Mouse (Mus musculus) lung, postnatal 14 days (tissue): ENCODE data around the gene Trpv4.

Experiments used
- DNase-seq: peaks from one replicate; pipeline ENCODE4 v3.0.0; 2021

Trpv4 gene

DNA sequence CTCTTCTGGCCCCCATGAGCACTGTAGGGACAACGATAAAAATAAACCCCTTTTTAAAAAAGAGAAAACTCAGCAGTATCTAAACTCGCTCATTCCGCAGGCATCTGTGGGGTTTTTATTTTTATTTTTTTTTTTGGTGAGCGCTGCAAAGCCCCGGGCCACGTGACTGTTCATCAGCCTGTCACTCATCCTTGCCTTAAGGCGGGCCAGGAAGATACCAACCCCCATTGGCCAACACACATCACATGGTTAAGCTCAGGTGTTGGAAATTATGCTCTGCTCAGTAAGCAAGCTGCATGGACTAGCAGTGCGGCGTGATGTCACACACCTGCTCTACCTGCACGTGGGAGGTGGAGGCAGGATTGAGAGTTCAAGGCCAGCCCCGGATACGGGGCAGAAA is 40.4 kb downstream of the Trpv4 start:
- no peak for DNase-seq

DNA sequence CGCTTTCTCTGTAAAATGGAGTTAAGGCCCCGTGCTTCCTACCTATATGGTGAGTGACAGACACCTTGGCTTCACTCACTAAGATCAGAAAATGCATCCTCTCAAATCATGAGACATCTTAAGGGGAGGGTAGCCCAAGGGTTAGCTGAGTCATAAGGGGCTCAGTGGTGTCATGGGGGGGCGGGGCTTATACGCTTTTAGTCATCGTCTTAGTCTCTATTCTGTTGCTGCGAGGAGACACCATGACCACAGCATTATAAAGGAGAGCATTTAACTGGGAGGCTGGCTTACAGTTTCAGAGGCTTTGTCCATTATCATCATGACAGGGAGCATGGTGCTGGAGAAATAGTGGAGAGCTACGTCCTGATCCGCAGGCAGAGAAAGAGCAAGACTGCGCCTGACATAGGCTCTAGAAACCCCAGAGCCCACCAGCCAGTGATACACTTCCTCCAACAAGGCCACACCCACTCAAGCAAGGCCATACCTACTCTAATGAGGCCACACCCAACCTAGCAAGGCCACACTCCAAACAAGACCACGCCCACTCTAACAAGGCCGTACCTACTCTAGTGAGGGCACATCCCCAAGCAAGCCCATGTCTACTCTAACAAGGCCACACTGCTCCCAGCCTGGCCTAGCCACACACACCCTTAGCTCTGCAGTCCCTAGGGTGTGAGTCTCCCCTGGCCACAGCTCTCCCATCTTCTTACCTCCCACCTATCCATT is 41.7 kb downstream of the Trpv4 start:
- DNase-seq = no peak

DNA sequence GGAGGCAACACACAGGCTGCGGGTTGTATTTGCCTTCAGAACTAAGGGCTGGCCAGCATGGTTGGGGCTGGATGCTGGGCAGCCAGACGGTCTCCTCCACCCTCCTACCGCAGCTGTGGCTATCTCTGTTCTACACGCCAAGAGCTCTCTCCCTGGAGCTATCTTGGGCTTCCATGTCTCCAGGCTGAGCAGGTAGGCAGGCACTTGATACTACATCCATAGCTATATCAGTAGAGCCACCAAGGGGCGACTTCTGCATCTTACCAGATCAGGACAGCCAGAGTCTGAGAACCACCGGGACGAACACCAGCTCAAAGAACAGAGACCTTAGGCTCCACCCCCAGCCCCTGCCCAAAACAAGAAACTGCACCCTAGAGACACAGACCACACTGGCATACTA is 43.4 kb downstream of the Trpv4 start:
- no peak for DNase-seq

DNA sequence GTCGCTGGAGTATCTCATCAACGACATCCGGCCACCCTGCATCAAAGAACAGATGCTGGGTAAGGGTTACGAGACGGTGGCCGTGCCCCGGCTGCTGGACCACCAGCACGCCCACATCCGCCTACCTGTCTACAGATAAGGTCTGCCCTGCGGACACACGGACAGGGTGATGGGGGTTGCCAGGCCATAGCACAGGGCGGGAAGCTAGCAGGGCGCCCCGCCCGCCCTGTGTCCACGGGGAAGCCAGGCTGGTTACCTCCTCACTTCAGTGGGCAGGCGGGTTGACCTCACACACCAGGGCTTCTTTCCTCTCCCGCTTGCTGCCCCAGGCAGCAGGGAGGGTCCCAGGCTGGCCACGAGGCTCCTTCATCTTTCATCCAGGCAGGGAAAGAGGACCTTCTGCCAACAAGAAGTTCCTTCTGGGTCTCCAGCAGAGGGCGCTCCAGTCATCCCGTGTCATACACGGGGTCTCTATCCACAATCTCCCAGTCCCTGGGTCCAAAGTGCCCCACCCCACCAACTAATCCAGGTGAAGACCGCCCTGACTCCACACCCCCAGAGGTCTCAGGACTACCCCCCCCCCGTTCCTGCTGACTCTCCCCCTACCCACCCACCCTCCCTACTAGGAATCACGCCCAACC is 46.1 kb downstream of the Trpv4 start:
- DNase-seq = peak; percentile 45

DNA sequence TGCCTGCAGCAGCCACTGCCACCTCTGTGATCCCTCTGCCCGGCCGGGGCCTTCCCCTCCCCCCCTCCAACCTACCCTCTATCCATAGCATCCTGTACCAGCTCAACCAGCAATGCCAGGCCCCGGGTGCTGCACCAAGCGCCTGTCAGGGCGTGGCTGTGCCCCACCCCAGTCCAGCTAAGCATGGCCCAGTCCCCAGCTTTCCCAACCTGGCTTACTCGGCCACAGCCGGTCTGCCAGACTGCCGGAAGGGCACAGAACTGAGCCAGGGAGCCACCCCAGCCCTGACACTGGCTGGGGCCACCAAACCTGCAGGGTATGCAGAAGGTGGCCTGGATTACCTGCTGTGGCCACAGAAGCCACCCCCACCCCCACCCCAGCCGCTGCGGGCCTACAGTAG is 47.0 kb downstream of the Trpv4 start:
- DNase-seq = no peak

DNA sequence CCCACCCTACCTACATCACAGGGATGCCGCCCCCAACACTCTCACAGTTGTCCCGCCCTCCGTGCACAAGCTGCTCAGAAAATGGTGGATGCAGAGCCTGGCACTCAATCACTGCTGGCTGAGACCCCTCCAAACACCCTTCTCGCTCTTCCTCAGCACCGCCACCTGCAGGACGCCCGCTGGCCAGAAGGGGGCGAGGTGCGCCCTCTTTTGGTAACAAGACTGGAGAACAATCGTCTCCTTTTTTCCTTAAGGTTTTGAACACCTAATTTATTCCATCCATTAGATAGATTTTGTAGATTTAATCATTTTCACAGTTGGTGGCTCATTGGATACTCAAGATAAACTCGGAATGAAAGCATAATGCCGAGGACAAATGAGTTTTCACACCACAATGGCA is 49.7 kb downstream of the Trpv4 start:
- peak; percentile 87 for DNase-seq

DNA sequence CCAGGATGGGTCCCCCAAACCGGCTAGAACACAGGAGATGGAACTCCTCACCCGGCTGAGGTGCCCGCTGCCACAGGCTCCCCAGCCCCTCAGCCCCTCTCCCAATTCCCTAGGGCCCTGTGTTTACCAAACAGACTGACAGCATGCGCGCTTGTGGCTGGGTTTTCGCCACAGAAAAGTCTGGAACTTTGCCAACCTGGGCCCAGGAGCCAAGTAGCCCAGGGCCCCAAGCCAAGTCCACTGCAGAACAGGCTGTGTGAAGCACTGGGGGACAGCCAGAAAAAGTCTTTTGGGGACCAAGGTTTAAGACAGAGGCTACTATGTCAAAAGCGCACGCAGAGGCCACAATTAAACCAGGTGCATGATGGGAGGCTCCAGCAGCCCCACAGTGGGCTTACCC is 50.6 kb downstream of the Trpv4 start:
- peak; percentile 76 for DNase-seq

DNA sequence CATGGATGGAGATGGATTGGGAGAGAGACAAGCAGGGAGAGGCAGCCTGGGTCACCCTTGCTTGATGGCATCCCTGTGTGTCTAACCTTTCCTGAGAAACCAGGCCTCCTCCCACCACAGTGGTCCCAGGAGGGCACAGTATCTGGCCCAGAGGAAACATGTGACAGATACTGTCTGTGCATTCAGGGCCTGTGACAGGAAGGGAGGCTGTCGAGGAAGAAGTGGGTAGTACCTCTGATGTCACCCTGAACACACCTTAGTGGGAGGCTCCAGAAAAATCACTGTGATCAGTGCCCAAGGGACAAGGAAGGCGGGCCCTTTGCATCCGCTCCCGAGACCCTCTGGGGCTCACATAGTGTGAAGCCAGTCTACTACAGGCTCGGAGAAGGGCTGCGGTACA is 52.2 kb downstream of the Trpv4 start:
- DNase-seq = no peak

DNA sequence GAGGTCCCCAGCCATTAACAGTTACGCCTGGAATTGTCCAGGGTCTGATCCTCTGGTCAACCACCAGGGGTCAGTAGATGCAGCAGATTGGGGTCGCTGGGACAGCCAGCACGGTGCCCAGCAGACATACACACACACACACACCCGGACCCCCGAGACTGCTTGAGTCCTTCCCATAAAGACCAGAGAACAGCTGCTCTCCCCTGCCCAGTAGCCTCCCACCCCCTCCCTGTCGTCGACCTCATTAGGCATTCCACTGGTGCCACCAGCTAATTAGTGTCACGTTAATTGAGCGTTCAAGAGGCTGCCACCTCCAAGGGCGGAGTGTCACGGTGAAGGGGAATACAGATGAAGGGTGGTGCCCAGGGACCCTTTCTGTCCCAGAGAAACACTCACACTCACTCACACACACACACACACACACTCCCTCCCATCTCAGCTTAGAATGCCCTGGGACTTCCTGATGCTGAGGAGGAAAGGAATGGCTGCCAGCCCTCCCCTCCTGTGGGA is 53.4 kb downstream of the Trpv4 start:
- no peak for DNase-seq

DNA sequence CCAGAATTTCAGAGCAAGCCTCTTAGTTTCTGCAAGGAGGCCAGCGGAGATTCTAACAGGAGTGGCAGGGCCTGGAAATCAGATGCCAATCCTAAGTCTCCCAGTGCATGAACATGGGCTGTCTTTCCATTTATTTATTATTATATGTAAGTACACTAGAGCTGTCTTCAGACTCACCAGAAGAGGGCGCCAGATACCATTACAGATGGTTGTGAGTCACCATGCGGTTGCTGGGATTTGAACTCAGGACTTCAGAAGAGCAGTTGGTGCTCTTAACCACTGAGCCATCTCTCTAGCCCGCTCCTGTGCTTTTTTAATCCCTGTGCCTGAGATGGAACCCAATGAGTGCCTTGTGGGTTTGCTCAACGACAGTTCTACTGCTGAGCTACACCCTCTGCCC is 54.2 kb downstream of the Trpv4 start:
- no peak for DNase-seq

DNA sequence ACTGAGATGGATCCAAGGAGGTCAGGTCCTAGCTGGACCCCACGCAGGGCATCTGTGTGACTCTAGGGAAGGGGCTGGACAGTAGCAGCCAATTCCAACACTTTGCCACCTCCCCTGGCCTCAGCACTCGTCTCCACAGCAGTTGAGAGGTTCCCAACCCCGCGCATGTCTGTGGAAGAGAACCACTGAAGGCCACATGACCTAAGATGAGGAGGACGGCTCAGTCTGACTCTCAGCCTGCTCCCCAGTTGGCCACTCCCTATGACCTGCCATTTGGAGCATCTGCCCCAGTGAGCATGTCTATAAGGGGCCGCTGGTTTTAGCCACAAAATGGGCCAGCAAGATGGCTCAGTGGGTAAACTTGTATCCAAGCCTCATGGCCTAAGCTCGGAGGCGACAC is 56.2 kb downstream of the Trpv4 start:
- DNase-seq = no peak

DNA sequence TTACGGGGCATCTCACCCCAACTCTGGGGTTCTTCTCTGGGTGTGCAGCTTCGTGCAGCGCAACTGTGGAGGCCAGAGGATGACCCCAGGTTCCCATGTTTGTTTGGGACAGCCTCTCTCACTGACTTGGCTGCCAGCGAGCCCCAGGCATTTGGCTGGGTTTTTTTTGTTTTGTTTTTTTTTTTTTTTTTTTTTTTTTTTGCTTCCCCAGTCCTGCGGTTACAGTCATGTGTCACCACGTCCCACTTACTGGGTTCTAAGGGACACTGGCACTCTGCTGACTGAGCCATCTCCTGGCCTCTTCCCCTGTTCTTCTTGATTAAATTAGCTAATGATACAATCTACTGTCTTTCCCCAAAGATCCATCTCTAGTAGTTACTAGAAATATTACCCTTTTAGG is 60.6 kb downstream of the Trpv4 start:
- no peak for DNase-seq

DNA sequence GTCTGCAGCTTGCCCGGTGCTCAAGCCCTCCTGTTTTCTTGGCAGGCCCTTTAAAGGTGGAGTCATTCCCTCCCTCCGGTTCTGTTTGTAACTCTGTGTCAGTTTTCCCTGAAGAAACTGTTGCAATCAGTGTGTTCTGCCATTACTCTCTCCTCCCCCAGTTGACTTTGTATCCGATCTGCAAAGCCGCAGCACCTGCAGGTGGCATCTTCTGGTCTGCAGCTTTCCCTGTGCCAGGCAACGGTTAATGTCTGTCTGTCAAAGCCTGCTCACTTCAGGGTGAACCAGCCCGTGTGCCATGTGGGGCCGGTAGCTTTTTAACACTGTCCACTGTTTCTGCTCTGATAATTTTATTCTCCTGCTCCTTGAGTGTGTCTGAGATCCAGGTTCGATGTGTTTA is 61.0 kb downstream of the Trpv4 start:
- no peak for DNase-seq

DNA sequence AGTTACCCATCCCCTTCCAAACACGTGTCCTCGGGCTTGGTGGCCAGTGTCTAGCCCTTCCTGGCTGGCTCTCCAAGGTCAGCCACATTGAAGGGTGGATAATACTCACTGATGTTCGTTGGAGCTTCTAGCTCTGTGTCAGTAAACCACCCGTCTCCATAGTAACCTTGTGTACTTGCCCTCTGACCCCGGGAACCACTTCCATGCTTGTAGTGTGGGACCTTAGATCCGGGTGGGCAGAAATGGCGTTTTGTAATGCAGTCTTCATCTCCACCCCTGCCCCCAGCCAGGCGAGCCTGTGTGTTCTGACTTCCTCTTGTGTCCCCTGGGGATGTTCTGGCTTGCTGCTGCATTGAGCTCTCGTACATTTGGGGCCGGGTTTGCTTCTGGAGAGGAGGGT is 61.6 kb downstream of the Trpv4 start:
- no peak for DNase-seq

DNA sequence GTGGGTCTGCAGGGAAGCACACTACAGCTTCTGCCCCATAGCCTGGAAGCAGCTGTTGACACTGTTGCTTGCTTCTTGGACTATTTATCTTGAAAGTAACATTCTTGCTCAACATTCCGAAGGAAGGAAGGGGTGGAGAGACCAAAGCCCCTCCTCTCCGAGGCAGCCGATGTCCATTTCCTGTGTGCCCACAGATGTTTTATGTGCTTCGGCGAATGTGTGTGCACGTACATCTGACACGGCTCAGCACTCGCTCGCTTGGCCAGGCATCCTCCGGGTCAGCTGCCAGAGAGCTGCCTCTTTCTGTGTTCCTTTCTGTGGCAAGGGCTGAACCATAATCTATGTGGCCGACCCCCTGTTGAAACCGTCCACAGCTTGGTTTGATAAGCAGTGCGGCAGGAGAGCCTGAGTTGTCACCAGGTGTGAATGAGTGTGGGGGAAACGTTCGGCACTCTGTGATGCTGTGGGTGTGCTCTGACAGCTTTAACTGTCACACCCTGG is 63.4 kb downstream of the Trpv4 start:
- peak; percentile 56 for DNase-seq

DNA sequence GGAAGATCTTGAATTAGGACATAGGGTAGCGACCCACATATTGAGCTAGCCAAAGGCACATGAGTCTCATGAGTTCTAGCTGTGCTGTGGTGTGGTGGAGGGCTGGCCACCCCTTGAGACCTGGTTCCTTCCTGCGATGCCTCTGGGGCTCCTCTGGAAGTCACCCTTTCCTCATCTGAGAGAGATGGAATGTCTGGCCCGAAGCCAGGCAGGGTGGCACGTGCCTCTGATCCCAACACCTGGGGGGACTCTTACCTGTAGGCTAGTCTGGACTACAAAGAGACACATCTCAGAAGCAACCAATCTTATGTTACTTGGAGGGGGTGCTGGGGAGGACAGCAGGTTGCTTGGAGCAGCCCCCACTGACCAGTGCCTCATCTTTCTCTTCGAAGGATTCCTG is 64.3 kb downstream of the Trpv4 start:
- no peak for DNase-seq

DNA sequence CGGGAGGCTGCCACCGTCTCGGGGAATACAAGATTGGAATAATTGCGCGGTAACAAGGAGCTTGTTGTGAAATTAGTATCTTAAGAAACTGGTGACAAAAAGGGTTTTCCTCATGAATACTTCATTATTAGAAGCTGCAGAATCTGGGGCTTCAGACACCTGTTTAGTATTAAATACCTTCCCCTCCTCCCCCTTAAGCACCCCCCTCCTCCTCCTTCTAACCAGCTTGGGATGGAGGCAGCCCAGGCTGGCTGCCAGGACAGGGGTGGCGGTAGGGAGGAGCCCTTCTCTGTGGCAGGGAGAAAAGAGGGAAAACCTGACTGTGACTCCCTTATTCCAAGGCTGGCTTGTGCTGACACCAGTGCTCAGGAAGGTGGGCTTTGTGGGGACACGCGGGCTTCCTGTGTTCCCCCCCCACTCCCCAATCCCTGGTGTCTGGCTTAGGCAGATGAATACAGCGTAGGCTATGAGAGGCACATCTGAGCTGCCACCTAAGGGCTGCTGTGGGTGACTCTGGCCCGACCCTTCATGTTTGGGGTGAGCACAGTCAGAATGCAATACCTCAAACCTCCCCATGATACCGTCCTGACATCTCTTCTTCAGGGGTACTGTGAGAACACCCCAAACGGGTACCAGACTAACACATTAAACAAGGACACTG is 64.9 kb downstream of the Trpv4 start:
- no peak for DNase-seq

DNA sequence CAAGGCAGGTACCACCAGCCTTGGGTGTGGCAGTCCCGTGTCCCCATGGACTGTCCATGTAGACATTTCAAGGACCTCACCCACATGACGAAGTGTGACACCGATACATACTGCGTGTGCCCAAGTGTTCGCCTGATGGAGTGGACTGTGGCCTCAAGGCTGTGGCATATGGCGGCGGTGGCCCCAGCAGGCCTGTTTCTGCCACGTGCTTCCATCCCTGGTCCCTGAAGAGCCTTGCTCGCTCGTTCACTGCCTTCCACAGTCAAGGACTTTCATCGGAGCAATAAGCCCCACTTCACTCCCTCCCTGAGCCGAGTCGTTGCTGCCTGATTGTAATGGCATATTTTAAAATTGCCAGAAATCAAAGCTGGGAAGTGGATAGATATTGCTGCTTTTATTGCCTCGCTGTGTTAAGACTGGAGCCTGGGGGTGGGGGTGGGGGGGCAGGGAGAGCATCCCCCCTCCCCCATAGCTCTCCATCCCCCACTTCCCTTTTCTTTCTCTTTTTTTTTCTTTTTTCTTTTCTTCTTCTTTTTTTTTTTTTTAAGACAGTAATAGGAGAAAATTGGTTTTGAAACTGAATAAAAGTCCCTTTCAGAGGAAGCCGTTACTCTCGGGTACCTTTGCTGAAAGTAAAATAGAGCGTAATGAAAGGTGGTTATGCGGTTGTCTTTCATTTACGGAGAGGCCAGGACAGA is 65.6 kb downstream of the Trpv4 start:
- no peak for DNase-seq

DNA sequence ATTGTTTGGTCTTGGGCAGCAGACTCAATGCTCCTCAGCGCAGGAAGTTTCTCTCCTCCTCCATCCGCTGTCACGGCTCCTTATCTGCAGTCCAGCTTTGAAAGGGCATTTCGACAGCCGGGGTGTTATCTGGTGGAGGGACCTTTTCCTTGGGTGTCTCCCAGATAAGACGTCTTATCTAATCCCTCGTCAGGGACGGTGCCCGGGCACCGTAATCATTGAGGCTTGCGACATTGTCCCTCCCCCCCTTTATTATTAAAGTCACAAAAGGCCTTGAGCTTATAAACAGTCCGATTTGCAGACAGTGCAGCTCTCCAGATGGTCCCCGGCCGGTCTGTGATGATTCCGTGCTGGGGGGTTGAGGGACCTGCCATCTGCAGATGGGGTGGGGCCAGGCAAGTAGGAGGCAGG is 67.1 kb downstream of the Trpv4 start:
- no peak for DNase-seq

DNA sequence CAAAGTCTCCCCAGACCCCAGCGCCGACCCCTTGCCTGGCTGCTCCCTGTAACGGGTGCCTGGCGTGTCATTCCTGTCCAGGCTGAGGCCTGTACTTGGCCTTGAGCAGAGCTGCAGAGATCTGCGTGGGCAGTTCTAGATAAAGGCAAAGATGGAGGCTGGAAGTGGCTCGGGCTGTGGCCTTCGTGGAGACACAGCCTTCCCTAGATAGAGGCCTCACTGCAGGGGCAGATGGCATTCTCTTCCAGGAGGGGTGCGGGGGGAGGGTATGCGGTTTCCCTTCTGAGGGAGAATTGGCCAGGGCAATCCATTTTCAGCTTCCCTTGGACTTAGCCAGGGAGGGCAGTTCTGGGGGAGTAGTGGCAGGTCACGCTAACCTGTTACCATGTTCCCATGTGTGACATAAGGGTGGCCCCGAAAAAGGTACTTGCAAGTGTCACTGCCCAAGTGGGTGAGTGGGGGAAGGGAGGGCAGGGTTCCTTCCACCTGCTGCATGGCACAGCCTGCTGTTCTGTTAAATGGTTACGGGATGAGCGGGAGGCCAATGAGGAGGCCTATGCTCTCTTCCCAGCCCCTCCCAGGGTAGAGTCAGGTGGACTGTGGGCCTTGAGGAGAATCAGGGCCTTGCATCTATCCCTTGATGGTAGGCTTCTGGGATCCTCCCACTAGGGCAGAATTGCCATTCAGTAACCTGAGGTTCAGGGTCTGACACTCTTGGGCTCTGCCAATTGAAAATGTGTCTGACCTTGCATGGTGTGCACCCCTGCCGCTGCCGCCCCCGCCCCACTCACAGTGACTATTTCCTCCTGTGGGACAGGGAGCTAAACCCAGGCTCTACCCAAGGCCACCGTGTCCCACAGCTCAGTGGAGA is 67.9 kb downstream of the Trpv4 start:
- no peak for DNase-seq

DNA sequence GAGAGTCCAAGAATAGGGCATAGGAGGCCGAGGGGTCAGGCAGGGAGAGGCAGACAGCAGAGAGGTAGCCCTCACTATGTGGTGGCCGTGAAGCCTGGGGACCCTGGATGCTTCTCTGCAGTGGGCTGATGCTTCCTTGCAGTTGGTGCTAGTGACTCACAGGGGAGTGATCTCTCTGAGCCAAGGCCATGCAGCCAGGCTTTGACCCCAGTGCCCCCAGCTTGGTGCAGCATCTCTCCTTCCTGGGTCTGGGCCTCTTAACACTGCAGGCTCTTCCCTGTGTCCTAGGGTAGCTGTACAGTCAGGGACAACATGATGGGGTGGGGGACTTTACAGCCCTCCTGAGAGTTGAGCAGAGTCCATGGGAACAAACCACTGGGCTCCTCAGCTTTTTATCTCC is 68.8 kb downstream of the Trpv4 start:
- no peak for DNase-seq

DNA sequence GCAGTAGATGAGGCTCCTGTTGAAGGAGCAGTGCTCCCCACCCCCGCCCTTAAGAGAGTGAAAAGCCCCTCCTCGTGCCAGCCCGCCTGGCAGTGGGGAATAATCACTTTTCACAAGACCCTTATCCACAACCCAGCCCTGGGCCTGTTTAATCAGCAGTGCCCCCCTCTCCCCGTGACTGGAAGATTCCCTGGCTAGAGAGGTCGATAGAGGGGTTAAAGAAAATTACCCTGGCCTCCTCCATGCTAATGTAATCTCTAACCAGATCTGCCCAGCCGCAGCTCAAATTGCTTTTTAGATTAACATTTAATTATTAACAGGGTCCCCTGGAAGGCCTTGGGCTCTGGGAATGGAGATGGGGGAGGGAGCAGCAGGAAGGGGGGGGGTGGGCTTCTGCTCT is 69.2 kb downstream of the Trpv4 start:
- no peak for DNase-seq
